Mouse (Mus musculus) T-cell, adult 66 days (primary cell): ENCODE results near the gene Rasgrp2. TPM values are rescaled to one million over a fixed set of nuclear protein-coding genes. Genes with fewer than 3 reads are reported as not detected.

Experiments used
- total RNA-seq, 2 experiments: library from RNA; stranded (reverse); gene quantifications; 3 replicates in 1 of 2; 4 replicates in 1 of 2; pipeline ENCODE4 v1.2.4; 2023

Gene Rasgrp2
- total RNA-seq = 100 to 1,000 TPM; 784 to 789 TPM

GRCm38 (mm10) chr19:6399285-6400095, at the start of gene Rasgrp2:
Gene Rasgrp2 (plus strand): TSS chr19:6399340.

DNA sequence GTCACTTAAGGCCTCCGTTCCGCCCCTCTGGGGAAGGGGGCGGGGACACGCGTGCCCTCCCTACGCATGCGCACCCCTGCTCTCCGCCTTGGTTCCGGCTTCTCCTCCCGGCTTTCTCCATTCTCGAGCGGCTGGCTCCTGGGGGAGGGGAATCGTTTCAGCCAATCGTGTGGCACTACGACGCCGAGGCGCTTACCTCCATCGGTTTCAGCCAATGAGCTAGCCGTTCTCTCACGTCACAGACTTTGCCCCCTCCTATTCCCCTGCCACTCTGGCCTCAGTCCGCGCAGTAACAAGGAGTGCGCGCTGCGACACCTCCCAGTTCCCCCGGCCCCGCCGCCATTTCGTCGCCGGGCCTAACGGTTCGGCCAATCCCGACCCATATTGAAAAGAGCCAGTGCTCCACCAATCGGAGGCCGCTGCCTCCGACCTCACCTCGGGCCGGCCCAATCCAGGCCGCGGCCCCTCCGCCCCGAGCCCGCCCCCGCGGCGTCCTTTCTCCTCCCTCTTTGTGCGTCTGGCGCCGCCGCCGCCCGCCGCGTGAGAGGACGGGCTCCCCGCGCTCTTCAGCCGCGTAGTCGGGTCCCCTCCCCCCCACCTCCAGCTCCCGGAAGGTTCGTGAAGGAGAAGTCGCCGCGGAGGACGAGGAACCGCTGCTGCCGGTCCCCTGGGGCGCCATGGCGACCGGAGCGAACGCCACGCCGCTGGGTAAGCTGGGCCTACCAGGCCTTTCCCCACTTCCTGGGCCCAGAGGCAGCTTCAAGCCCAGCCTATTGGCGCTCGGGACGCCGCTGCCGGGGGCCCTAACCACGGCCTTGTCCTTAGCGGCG, 35.5 kb upstream of the Rasgrp2 start, which contains the start of gene Sf1:
Gene Sf1 (plus strand): TSS at position 280 of the 830 bp plus-strand sequence.

DNA sequence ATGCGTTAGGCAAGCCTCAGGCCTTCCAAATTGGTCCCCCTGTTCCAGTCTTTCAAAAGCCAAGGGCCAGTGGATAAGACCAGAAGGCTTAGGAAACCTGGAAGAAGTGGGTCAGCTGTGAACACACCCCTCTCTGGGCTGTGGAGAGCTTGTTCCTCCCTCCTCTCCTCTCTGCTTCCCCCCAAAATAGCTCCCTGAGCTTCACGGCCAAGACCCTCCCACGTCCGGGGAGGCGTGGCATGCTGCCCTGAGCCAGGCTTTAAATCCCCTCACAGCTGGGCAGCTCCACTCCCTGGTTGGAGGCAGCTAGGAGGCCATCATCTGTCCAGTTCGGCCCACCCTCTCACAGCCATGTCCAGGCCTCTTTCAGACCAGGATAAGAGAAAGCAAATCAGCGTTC, 15.0 kb upstream of the Rasgrp2 start, which contains the start of gene Pygm:
Gene Pygm (plus strand): TSS at position 272 of the 400 bp plus-strand sequence.

DNA sequence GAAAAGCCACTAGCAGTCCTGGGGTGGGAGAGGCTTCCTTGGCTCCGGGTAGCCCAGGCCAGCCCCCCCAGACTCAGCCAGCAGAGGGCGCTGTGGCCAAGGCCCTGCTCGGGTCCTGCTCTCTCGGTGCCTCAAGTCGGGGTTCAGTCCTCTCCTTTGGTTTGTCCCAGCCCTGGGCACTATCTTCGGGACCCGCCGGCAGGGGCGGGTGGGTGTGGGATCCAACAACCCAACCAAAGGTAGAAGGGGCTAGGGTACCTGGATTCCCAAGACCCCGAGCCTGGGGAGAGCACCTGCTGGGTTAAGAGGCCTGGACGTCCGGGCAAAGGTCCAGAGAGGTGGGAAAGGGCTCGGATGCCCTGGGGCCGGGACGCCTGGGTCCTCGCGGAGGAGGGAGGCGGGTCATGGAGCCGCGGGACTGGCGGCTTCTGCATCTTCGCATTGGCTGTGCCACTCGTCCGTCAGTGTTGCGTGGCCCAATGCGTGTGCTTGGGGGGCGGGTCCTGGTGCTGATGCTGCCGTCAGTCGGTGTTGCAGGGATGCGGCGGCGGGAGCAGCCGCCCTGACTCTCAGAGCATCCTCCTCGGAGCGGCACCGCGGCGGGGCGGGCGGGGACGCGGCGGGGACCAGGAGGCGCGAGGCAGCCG, 19.2 kb downstream of the Rasgrp2 start, which contains the start of gene Nrxn2:
Gene Nrxn2 (plus strand): TSS at position 499 of the 647 bp plus-strand sequence.

Other genes with a start within 250 kb of the Rasgrp2 start
- not detected for gene Majin, start 215.0 kb upstream of the Rasgrp2 start, total RNA-seq
- gene Gpha2, start 173.0 kb upstream of the Rasgrp2 start, total RNA-seq = not detected
- 10 to 100 TPM; 20.3 to 31.1 TPM for gene Ppp2r5b, start 163.5 kb upstream of the Rasgrp2 start, total RNA-seq
- 100 to 1,000 TPM; 171 to 195 TPM for gene Atg2a, start 157.7 kb upstream of the Rasgrp2 start, total RNA-seq
- 10 to 100 TPM; 40.0 to 48.7 TPM for gene Ehd1, start 122.6 kb upstream of the Rasgrp2 start, total RNA-seq
- 1 to 10 TPM; 5.8 to 7.4 TPM for gene Cdc42bpg, start 92.9 kb upstream of the Rasgrp2 start, total RNA-seq
- gene Men1, start 64.4 kb upstream of the Rasgrp2 start, total RNA-seq = 10 to 100 TPM; 39.7 to 51.0 TPM
- gene Map4k2, start 58.2 kb upstream of the Rasgrp2 start, total RNA-seq = 100 to 1,000 TPM; 548 to 585 TPM
- gene Sf1, start 35.6 kb upstream of the Rasgrp2 start, total RNA-seq = 1,000 to 10,000 TPM in 1 of 2 experiments, 100 to 1,000 TPM in 1; 947 to 1,030 TPM
- gene Pygm, start 14.9 kb upstream of the Rasgrp2 start, total RNA-seq = 10 to 100 TPM; 21.7 to 40.8 TPM
- gene Nrxn2, start 19.4 kb downstream of the Rasgrp2 start, total RNA-seq = under 1 TPM; 0.15 to 0.55 TPM
- gene Slc22a12, start 143.7 kb downstream of the Rasgrp2 start, total RNA-seq = not detected